Mouse (Mus musculus) lung, postnatal 10 days (tissue): ENCODE measurements around the gene Olfr506.
"Not testable (repeated sequence)": the region's sequence is repeated elsewhere in the genome, so short reads cannot be mapped to it uniquely, and the experiment has no call there.

Experiments used
- DNase-seq: peaks from one replicate; pipeline ENCODE4 v3.0.0; 2021

Olfr506 gene

GRCm38 (mm10) chr7:108610487-108610886 is at the start of gene Olfr506:
Olfr506 (plus strand) TSS chr7:108610787.
- no peak for DNase-seq

GRCm38 (mm10) chr7:108565693-108566092 is 44.9 kb upstream of the Olfr506 start, which contains the start of gene Olfr504:
Olfr504 (minus strand) TSS chr7:108565793.
- DNase-seq = no peak

GRCm38 (mm10) chr7:108589797-108590196 is 20.8 kb upstream of the Olfr506 start:
- DNase-seq = no peak

- not testable (repeated sequence) for DNase-seq
Measured at GRCm38 (mm10) chr7:108601916-108602315, 8.7 kb upstream of the Olfr506 start.

GRCm38 (mm10) chr7:108614110-108614509 is 3.5 kb downstream of the Olfr506 start:
- DNase-seq = no peak

GRCm38 (mm10) chr7:108616781-108617180 is 6.2 kb downstream of the Olfr506 start:
- DNase-seq = not testable (repeated sequence)

GRCm38 (mm10) chr7:108621514-108621913 is 10.9 kb downstream of the Olfr506 start, which contains the start of gene Olfr507:
Olfr507 (plus strand) TSS chr7:108621814.
- DNase-seq = no peak

GRCm38 (mm10) chr7:108629694-108630093 is 19.1 kb downstream of the Olfr506 start, which contains the start of gene Olfr508:
Olfr508 (plus strand) TSS chr7:108629994.
- no peak for DNase-seq

- no peak for DNase-seq
Measured at GRCm38 (mm10) chr7:108651806-108652205, 41.2 kb downstream of the Olfr506 start, which contains the start of gene Olfr509. Olfr509 (minus strand) TSS chr7:108651906.

- no peak for DNase-seq
Measured at GRCm38 (mm10) chr7:108662419-108662818, 51.8 kb downstream of the Olfr506 start.
